Mouse (Mus musculus): ENCODE data around the gene Ankrd2.

Gene Ankrd2

DNA sequence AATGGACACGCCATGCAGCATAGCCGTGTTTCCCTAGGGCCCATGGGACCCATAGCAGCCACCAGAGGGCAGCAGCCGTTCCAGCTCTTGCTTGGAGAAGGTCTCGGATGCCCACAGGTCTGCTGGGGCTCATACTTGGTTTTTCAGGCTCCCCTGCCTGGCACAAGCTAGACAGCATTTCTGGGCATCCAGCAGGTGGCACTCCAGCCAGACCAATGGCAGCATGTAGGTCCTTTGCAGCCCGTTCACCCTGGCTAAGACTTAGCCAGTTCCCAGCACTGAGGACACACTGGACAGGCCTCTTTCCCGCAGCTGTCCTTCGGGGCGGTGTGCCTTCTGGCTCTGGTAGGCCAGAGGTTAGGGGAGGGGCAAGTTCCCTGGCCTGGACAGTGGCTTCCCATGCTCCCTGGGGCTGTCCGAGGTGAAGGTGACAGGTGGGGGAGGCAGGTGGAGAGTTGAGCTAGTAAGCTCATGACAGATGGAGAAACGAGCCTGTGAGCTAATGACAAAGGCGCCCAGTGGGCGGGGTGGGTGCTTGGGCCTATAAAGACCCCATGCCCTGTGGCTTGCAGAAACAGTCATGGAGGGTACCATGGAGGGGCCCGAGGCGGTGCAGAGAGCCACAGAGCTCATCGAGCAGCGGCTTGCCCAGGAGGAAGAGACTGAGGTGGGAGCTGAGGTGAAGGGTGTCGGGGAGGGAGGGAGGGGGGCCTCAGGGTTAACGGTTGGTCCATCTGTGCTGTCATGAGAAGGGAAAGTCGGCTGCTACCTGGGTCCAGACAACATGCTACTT lies at the start of gene Ankrd2:
Gene Ankrd2 (plus strand): TSS at position 545 of the 793 bp plus-strand sequence.
- DNase-seq: peak; percentile 94

GRCm38 (mm10) chr19:41987206-41987605 lies 48.6 kb upstream of the Ankrd2 start:
- no peak for DNase-seq

GRCm38 (mm10) chr19:41989810-41990209 lies 46.0 kb upstream of the Ankrd2 start:
- peak; percentile 36 for DNase-seq

- no peak for DNase-seq
These were observed 43.8 kb upstream of the Ankrd2 start for GRCm38 (mm10) chr19:41991926-41992477.

DNA sequence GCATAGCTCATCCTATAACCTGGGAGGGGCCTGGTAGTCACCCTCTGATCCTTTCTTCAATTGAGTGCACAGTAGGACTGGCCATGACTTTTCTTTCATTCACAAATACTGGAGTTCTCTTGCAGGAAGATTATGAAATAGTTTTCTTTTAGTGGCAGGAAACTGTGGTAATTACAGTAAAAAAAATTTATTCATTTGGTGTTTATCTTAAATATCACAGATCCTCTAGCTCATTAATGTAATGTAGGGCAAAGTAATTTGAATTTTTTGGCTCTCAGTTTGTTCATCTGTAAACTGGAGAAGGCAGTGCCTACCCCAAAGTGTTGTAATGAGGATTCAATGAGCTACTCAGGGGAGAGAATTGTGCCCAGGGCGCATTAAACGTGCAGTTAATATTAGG lies 42.8 kb upstream of the Ankrd2 start:
- DNase-seq: no peak

GRCm38 (mm10) chr19:41993484-41993883 lies 42.3 kb upstream of the Ankrd2 start:
- peak; percentile 80 for DNase-seq

DNA sequence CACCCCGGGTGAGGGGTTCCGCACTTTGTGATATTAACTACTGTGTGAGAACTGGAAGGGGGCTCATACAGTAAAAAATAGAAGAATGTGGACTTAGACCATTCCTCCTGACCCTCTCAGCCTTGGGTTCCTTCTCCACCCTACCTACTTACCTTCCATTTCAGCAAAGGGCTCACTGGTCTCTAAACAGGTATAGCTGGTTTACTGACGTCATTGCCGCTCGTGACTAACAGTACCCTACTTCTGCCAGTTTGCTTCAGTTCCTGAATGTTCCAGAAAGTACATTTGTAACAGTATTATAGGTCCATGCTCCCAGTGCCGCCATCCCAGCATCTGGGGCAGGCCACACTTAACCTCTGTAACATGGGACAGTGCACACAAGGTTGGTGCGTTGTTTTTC lies 41.8 kb upstream of the Ankrd2 start:
- DNase-seq: peak; percentile 46

GRCm38 (mm10) chr19:41995483-41995882 lies 40.3 kb upstream of the Ankrd2 start:
- DNase-seq: no peak

DNA sequence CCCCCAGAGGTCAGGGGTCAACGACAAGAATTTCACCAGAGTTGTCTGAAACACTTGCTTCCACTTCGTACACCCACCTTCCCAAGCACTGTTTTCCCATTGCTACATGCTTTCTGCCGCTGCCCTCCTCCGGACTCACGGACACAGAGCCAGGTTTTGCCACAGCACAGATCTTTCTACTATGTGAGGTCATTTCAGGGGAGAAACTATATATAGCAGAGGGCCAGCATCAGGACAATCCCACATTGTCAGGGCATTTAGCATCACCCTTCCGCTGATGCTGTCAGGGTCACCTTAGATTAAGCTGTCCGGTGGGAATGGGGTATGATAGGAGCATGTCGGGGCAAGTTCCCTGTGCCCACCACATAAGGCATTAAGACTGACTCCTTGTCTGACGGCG lies 38.7 kb upstream of the Ankrd2 start:
- no peak for DNase-seq

DNA sequence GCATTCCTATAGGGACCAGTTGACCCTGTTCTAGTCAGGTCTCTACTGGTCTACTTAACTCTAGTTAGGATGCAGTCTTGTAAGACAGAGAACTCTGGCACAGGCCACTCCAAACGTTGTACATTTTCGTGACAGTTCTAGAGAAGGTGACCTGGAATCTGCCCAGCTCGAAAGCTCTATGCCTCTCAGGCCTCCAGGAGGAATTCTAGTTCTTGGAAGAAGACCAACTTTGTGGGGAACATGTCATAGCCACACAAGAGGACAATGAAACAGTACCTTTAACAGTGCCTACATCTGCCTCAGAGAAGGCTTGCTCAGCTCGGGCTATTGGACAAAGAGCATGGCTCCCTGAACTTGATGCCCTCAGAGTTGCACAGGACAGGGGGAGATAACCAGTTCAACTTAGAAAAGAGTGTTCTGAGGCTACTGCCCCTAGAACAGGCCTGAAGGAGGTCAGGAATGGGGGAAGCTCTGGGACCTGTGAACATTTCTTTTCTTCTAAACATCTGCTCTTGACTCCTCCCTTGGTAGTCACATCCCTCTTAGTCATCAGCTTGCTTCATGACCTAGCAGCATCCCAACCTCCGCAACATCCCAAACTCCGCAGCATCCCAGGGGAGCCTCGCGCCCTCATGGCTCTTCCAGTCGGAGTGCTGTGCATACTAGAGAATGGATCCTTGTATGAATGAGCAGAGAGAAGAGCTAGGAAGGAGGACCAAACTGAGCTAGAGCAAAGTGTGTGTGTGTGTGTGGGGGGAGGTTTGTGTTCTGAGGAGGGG lies 36.8 kb upstream of the Ankrd2 start:
- DNase-seq: no peak

DNA sequence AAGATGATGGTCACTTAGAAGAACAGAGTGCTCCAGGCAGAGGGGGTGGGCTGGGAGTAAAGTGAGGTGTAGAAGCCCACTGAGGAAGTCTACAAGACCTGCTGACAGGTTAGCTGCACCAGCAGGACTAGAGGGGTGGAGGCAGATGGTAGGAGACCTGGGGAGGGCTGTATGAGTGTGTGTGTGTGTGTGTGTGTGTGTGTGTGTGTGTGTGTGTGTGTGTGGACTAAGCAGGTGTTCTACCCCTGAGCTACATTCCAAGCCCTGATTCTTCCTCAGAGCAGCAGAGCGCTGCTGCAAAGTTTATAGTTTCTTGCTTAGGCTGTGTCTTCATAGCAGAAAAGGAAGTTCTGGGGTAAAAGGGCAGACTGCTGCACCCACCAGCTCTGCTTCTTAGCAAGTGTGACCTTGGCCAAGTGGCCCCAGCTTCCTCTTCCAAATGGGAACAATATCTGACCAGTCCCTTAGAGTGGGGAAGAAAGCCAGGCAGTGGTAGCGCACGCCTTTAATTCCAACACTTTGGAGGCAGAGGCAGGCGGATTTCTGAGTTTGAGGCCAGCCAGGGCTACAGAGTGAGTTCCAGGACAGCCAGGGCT lies 36.0 kb upstream of the Ankrd2 start:
- peak; percentile 63 for DNase-seq

DNA sequence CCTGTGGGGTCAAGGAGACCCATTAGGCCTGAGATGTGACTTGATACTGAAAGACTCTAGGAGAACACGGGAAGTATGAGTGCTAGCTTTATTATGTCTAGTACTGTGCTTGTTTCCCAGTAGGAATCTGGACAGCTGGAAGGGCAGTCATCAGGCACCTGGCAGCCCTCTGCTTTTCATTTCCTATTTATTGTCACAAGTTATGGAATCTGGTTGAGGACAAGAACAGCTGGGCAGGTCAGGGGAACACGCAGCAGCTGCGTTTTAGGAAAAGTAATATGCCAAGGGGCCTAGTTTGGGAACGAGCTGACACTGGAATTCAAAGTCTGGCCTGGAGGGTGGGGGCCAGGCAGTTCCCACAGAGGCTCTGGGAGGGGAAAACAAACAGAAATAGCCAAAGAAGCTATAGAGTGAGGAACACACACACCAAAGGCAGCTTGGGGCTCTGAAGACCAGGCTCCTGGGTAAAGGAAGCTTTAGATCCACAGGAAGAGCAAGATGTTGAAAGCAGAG lies 35.3 kb upstream of the Ankrd2 start:
- peak; percentile 37 for DNase-seq

DNA sequence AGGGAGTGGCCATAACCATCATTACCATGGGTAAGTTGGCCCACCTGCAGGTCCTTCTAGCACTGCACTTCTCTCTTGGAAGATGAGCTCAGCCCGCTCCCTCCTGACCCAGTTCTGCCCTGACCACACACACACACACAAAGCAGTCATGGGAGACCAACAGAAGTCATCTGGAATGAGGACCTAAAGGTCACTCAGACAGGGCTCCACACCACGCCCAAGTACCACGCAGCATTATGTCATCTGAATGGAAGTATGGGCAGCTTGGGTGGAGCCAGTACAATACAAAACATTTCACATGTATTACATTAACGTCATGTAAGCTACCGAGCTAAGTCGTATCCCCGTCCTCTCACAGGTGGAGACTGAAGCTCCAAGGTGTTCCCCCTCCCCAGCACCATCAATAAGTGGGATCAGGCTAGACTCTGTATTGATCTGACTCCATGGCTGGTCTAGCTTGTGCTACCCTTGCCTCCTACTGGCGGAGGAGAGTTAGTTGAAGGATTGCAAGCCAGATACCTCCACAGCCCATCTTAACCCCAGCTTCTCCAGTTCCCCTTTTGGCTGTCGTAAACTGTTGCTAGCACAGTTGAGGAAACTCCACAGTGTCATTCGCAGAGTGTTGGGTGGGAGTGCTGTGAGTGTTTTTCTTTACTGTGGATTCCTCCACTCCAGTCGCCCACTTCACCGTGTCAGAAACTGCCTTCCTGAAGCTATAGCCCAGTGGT lies 34.4 kb upstream of the Ankrd2 start:
- peak; percentile 70 for DNase-seq

GRCm38 (mm10) chr19:42004258-42004657 lies 31.5 kb upstream of the Ankrd2 start:
- no peak for DNase-seq

DNA sequence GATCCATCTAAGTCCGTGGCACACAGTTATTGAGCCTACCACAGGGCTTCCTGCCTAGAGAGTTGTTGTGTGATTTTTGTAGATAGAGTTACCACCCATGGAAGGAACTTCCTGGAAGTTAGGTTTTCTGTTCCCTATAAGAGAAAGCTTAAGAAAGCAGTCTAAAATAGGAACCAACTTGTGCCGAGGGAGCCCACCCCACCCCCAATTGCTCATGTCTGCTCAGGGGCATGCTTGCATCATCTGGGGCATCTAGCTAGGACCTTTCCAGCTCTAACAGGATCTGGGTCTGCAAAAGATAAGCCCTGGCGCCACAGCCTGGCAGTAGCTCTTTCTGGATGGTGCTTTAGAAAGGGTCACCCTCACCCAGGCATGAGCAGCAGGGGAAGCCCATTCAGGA lies 30.2 kb upstream of the Ankrd2 start:
- DNase-seq: peak; percentile 64

DNA sequence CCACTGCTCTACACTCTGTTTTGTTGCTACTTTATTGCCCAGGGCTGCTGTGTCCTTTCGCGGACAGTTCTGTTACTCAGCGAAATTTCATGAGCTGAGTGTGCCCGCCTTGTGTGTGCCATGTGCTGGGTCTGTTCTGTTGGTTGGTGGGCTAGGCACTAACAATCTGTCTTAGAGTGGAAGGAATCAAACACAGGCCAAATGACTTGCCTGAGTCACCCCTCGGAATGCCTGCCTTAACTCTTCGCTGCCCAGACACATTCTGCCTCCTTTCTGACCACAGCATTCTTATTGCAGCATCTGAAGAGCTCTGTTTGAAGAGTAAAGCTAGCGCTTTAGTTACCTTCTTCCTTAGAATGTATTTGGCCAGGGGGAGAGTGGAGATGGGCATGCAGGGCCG lies 29.2 kb upstream of the Ankrd2 start:
- no peak for DNase-seq

- no peak for DNase-seq
These were observed 27.2 kb upstream of the Ankrd2 start for GRCm38 (mm10) chr19:42008586-42008985.

- DNase-seq: no peak
These were observed 26.7 kb upstream of the Ankrd2 start for GRCm38 (mm10) chr19:42009067-42009466.

DNA sequence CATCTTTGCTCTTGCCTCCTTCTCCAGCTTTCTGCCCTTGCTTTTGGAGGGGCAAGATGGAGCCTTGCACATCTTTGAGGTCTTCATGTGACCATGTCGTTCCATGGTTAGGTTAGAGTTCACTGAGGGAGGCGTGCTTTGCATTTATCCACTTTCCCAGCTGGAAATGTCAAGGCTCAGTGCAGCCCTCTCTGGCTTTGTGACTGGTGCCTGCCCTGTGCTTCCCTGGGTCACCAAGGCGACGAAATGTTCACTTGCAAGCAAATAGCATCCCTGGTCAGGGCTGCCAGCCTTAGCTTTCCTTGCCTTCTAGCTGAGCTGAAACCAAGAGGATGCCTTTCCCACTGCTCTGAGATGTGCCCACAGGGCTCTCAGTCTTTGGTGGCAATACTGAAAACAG lies 25.4 kb upstream of the Ankrd2 start:
- no peak for DNase-seq

DNA sequence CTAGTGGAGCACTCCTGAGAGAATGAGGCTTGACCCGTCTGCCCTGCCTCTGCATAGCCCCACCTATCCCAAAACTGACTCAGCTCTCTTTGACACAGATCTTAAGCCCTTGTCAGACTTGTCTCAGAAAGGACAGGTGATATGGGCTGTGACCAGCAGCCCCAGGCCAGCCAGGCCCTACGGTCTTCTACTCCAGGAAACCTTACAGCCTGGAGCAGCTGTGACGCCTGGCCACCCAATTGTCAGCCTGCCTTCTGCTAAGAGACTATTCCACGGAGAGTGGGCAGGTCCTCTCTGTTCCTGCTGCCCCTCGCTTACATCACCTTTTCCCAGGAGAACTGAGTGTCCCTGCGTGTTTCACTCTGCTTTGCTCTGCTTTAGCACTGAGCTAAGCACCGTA lies 24.7 kb upstream of the Ankrd2 start:
- DNase-seq: no peak

- no peak for DNase-seq
These were observed 21.5 kb upstream of the Ankrd2 start for GRCm38 (mm10) chr19:42014231-42014825.

- DNase-seq: no peak
These were observed 20.8 kb upstream of the Ankrd2 start for GRCm38 (mm10) chr19:42015001-42015400.

Measured in lung, postnatal 36 days (tissue).